ENCODE assay signal across 14 mouse cellular contexts in the genomic region with DNA sequence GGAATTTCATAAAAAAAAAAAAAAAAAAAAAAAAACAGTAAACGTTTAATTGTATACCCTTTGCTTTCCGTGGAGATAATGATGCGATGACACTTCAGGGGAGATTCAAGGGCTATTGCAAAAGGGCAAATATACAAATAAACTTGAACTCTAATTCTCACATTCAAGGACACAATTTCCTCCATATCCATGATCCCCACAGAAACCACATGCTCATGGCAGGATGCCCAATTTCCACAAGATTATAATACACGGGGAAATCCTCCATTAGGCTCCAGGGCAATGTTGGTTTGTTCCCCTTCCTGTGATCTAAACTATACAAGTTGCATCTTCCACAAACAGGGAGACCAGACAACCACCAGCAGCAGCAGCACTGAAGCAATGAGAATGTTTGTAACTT.
"Had no signal": no experiment of that assay in that cellular context is flagged by ENCODE, and none has a peak within 500 bp of the region (broad histone marks: within the 10 kb centered on the region; RNA-seq: fewer than 3 reads in every experiment).

No protein-coding gene starts in this region.

- H3K27me3 ChIP-seq: liver, embryonic 15.5 days; megakaryocyte, embryonic 14.5 days; midbrain, embryonic 15.5 days; stomach, embryonic 15.5 days had no signal

- ATAC-seq: midbrain, embryonic 15.5 days had no signal

- H3K4me2 ChIP-seq: liver, embryonic 11.5 days; liver, embryonic 15.5 days; midbrain, embryonic 11.5 days; midbrain, embryonic 15.5 days; neural tube, embryonic 12.5 days; stomach, embryonic 15.5 days had no signal

- H3K36me3 ChIP-seq: limb, embryonic 10.5 days; liver, embryonic 15.5 days; midbrain, embryonic 15.5 days; neural tube, embryonic 12.5 days; stomach, embryonic 15.5 days had no signal

- H3K4me1 ChIP-seq: liver, embryonic 15.5 days; megakaryocyte, embryonic 14.5 days; neural tube, embryonic 12.5 days; stomach, embryonic 15.5 days had no signal

- H3K9ac ChIP-seq: liver, embryonic 15.5 days; midbrain, embryonic 15.5 days; neural tube, embryonic 12.5 days; stomach, embryonic 15.5 days had no signal

- DNase-seq: lung, adult 2 months; lung, postnatal 10 days; right cerebral cortex, postnatal 14 days; thymus, postnatal 4 days had no signal

- H3K4me3 ChIP-seq: layer of hippocampus, adult 2 months; limb, embryonic 10.5 days; liver, embryonic 15.5 days; megakaryocyte, embryonic 14.5 days; midbrain, embryonic 15.5 days; neural tube, embryonic 12.5 days; stomach, embryonic 15.5 days had no signal

- H3K9me3 ChIP-seq: limb, embryonic 10.5 days; liver, embryonic 15.5 days; megakaryocyte, embryonic 14.5 days; midbrain, embryonic 15.5 days; neural tube, embryonic 12.5 days; stomach, embryonic 15.5 days had no signal

- H3K27ac ChIP-seq: layer of hippocampus, adult 2 months; limb, embryonic 10.5 days; liver, embryonic 15.5 days; macrophage; midbrain, embryonic 15.5 days; neural tube, embryonic 12.5 days; stomach, embryonic 15.5 days had no signal
